Mouse (Mus musculus) liver, embryonic 14.5 days (tissue): ENCODE data around the gene Cox10.

Experiments
- CTCF ChIP-seq: IDR thresholded peaks from 2 replicates; pipeline ENCODE4 v1.5.1; 2016; ENCODE audit warnings: antibody characterized with exemption, low read depth, control low read depth
- EP300 ChIP-seq: IDR thresholded peaks from 2 replicates; pipeline ENCODE4 v1.6.1; 2016; ENCODE audit warnings: antibody characterized with exemption, low read depth

DNA sequence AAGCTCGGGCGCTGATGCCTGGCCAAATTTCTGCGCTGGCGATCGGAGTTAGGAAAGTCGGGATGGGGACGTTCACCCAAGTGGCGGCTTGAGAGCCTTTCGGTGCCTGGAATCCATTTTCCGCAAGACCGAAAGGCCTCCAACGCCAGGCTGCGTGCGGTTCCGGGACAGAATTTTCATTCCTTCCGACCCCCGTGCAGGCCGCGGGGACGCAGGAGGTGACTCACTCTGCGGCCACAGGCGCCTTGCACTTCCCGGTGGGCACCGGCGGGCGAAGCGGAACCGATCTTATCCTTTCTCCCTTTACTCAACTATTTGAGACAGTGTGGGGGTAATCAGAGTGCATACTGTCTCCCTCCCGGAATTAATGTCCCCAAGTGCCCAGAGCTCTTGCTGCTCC is 155.9 kb downstream of the Cox10 start:
- no peak for TF ChIP-seq CTCF
- TF ChIP-seq EP300: no peak
